In the genomic region with DNA sequence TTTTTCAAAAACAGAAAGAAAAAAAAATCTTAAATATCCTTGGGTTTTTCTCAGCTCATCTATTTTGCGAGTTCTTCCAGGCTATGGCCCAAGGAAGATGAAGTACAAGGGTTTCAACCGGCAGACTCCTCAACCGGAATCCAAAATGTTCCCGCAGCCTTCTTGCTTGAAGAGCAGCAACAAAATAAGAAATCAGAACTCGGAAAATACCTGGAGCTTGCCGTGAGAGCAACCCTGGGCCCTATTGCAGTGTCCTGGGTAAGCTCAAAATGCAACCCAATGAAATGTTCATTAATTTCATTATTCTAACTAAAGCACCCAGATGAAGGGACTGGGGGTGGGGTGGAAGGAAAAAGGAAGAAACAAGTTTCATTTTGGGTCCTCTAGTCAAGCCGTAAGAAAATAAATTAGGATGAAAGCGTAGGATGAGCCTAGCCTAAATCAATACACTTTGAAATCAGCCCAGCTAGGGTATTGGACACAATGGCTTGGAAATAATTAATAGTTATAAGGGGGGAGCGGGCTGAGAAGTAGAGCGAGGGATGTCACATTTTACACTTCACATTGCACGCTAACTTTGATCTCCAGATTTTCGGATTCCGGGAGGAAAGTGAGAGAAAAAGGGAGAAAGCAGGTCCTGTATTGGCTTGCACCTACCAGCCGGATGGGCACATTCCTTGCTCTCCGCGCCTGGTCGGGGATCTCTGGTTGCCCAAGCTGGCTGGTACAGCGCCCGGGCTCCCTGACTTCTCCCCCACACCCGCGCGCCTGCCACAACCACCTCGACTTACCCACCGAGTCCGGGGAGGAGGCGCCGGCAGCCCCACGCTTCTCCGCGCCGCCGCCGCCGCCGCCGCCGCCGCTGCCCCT, we compare ENCODE assay signal across 8 mouse cellular contexts. TPM values are rescaled to one million over a fixed set of nuclear protein-coding genes. Genes with fewer than 3 reads are reported as not detected.
A peak's percentile ranks its signal among the peaks of the same experiment; 100 is the strongest.
DNase-seq lines count a peak whose midpoint lies in the region; ATAC-seq and TF ChIP-seq lines count a peak whose summit lies in the region.

No protein-coding gene starts in this region.

- WGBS in intestine, embryonic 14.5 days: 3% methylated on average over 33 of the region's 38 CpGs
- 10% methylated on average over 37 of the region's 38 CpGs for WGBS in liver, embryonic 15.5 days (ENCODE audit: insufficient replicate concordance)
- 27% methylated on average over 34 of the region's 38 CpGs for WGBS in olfactory bulb, adult 2 months

- peak overlapping the region; percentile 71 for H3K4me2 ChIP-seq in intestine, embryonic 14.5 days (ENCODE audit: low read length)
- peak overlapping the region; percentile 90 for H3K4me2 ChIP-seq in liver, embryonic 15.5 days

- H3K4me3 ChIP-seq in intestine, embryonic 14.5 days (ENCODE audit: low read depth, low read length): peak overlapping the region; percentile 88
- H3K4me3 ChIP-seq in liver, embryonic 15.5 days (replicated peaks): peak overlapping the region; percentile 78
- H3K4me3 ChIP-seq in olfactory bulb, adult 2 months (ENCODE audit: insufficient read depth, low read depth, low read length): peak overlapping the region; percentile 65

- H3K9me3 ChIP-seq in intestine, embryonic 14.5 days (ENCODE audit: control insufficient read depth, low read length): no peaks in the 10 kb centered on the region
- no peaks in the 10 kb centered on the region for H3K9me3 ChIP-seq in liver, embryonic 15.5 days (replicated peaks)

- peak overlapping the region; percentile 100 for H3K27ac ChIP-seq in intestine, embryonic 14.5 days (ENCODE audit: low read depth)
- peak overlapping the region; percentile 33 for H3K27ac ChIP-seq in liver, embryonic 15.5 days (replicated peaks)
- H3K27ac ChIP-seq in olfactory bulb, adult 2 months (ENCODE audit: insufficient read depth, low read depth, low read length): no peak overlapping the region

- no peak; the same call in 1 of the 2 replicates for ATAC-seq in intestine, embryonic 14.5 days (replicated peaks; ENCODE audit: low FRiP score, low TSS enrichment, low read depth)
- no peak for ATAC-seq in liver, embryonic 15.5 days (ENCODE audit: insufficient read depth)

- no peak for TF ChIP-seq CTCF in olfactory bulb, adult 2 months (IDR thresholded peaks at IDR 0.05; ENCODE audit: insufficient read depth, low read depth, low read length)

- DNase-seq in layer of hippocampus, postnatal 25 days (ENCODE audit: extremely low spot score in 1 of 2, low spot score in 1 of 2): peak; percentile 23 to 24
- DNase-seq in layer of hippocampus, adult 8-10 months (ENCODE audit: low spot score in 2 of 2): no peak
- peak; percentile 64 to 73 for DNase-seq in cerebellum, postnatal 10 days
- DNase-seq in gastrocnemius, postnatal 25 days: peak; percentile 46
- peak; percentile 73 for DNase-seq in intestine, embryonic 14.5 days (ENCODE audit: low spot score)
- DNase-seq in thymus, postnatal 36 days: peak; percentile 43 to 60

- H3K36me3 ChIP-seq in intestine, embryonic 14.5 days (ENCODE audit: control insufficient read depth, insufficient read depth, low read length): no peaks in the 10 kb centered on the region
- no peaks in the 10 kb centered on the region for H3K36me3 ChIP-seq in liver, embryonic 15.5 days (replicated peaks)

- H3K4me1 ChIP-seq in intestine, embryonic 14.5 days (replicated peaks; ENCODE audit: control insufficient read depth, insufficient read depth, low read length): peaks cover 21% of the 10 kb centered on the region
- H3K4me1 ChIP-seq in liver, embryonic 15.5 days (replicated peaks): peaks cover 18% of the 10 kb centered on the region
- H3K4me1 ChIP-seq in olfactory bulb, adult 2 months (ENCODE audit: control insufficient read depth, insufficient read depth, low read length): no peaks in the 10 kb centered on the region; the same call in 1 of the 2 replicates

- no peaks in the 10 kb centered on the region for H3K27me3 ChIP-seq in intestine, embryonic 14.5 days (replicated peaks; ENCODE audit: control insufficient read depth, insufficient read depth, low read length)
- H3K27me3 ChIP-seq in liver, embryonic 15.5 days: peaks cover 33% of the 10 kb centered on the region

- peak overlapping the region; percentile 95 for H3K9ac ChIP-seq in intestine, embryonic 14.5 days (ENCODE audit: low read length)
- peak overlapping the region; percentile 47; the same call in 1 of the 2 replicates for H3K9ac ChIP-seq in liver, embryonic 15.5 days

- no peak for TF ChIP-seq POLR2A in olfactory bulb, adult 2 months (IDR thresholded peaks at IDR 0.05; ENCODE audit: insufficient read depth, low read depth, low read length)

RNA-seq across cellular contexts. Expression of a gene that starts 2.5 kb away (rescaled TPM):
- total RNA-seq in layer of hippocampus, postnatal 25 days (2021): 10 to 100 TPM; 85.7 to 92.0 TPM
- total RNA-seq in layer of hippocampus, adult 8-10 months (2022): 100 to 1,000 TPM in 1 of 4 experiments, 10 to 100 TPM in 3; 90.9 to 101 (median 95.2) TPM
- 10 to 100 TPM; 16.9 to 17.8 TPM for total RNA-seq in gastrocnemius, postnatal 25 days (2021)
- 133 and 149 TPM in 2 replicates for polyA plus RNA-seq in intestine, embryonic 14.5 days (2014; fragmentation: Nextera tagmentation; extraction: Ambion mirVana)
- polyA plus RNA-seq in liver, embryonic 15.5 days (2015; fragmentation: Nextera tagmentation; extraction: Ambion mirVana): 15.2 and 15.4 TPM in 2 replicates
- polyA plus RNA-seq in olfactory bulb, adult 2 months (2012; ENCODE audit: insufficient read depth, insufficient read length, low replicate concordance, missing spikeins): not detected in 2 replicates

Comparison
In these comparisons a context has a peak if more than half of its experiments do, and no peak if none do; other contexts are left out.
1. DNase-seq: peak in layer of hippocampus, postnatal 25 days (2 of 2), cerebellum, postnatal 10 days (2 of 2), gastrocnemius, postnatal 25 days (single experiment), intestine, embryonic 14.5 days (single experiment) and thymus, postnatal 36 days (2 of 2); none in layer of hippocampus, adult 8-10 months (0 of 2).
2. RNA of a gene that starts 2.5 kb away (total RNA-seq): 90.9 to 101 TPM in layer of hippocampus, adult 8-10 months and 85.7 to 92.0 TPM in layer of hippocampus, postnatal 25 days; 16.9 to 17.8 TPM in gastrocnemius, postnatal 25 days; every median in the first group is over 4 times any median in the second.
3. Peak in every context shown above with its lines, with median percentiles within 50 percentile points of each other: H3K4me3 ChIP-seq.